Mouse (Mus musculus) hindbrain, embryonic 12.5 days (tissue): ENCODE measurements around the gene Kmt2c. TPM values are rescaled to one million over a fixed set of nuclear protein-coding genes. Genes with fewer than 3 reads are reported as not detected.

Experiments
- ATAC-seq: fragments of 200-750 bp; cut with Nextera tagmentation; 2 replicates; pipeline ENCODE4 v1.8.0; 2017; ENCODE audit warnings: moderate TSS enrichment; ENCODE audit not compliant: low FRiP score
- H3K27ac ChIP-seq: fragments of 300-500 bp; sonication (generic); 2 replicates; pipeline ENCODE4 v1.5.1; 2016; ENCODE audit warnings: mild to moderate bottlenecking
- H3K27me3 ChIP-seq: fragments of 300-500 bp; sonication (generic); 2 replicates; pipeline ENCODE4 v1.6.1; 2016; ENCODE audit warnings: mild to moderate bottlenecking
- H3K36me3 ChIP-seq: fragments of 300-500 bp; sonication (generic); 2 replicates; pipeline ENCODE4 v1.6.1; 2016; ENCODE audit warnings: mild to moderate bottlenecking
- H3K4me1 ChIP-seq: fragments of 300-500 bp; sonication (generic); 2 replicates; pipeline ENCODE4 v1.6.1; 2016
- H3K4me2 ChIP-seq: fragments of 300-500 bp; sonication (generic); replicated peaks from 2 replicates; pipeline ENCODE4 v1.6.1; 2016; ENCODE audit warnings: mild to moderate bottlenecking
- H3K4me3 ChIP-seq: fragments of 300-500 bp; sonication (generic); 2 replicates; pipeline ENCODE4 v1.5.1; 2016; ENCODE audit warnings: mild to moderate bottlenecking
- H3K9ac ChIP-seq: fragments of 300-500 bp; sonication (generic); 2 replicates; pipeline ENCODE4 v1.6.1; 2016; ENCODE audit warnings: mild to moderate bottlenecking, moderate library complexity
- H3K9me3 ChIP-seq: fragments of 300-500 bp; sonication (generic); replicated peaks from 2 replicates; pipeline ENCODE4 v1.6.1; 2016; ENCODE audit warnings: mild to moderate bottlenecking
- WGBS: fragments of 180-500 bp; shearing (Covaris S2); methylation state at CpG from one replicate; pipeline ENCODE4 v1.1.7; 2016; 5-methylcytosine and 5-hydroxymethylcytosine counted together
- polyA plus RNA-seq: library from polyadenylated mRNA; unstranded; fragments of >200 nt; fragmentation: Nextera tagmentation; extraction: Ambion mirVana; gene quantifications from 2 replicates; pipeline ENCODE4 v1.2.1, GENCODE M21; 2016

The Kmt2c gene
- polyA plus RNA-seq, 1 experiment from 2014 or later = 27.9 TPM

DNA sequence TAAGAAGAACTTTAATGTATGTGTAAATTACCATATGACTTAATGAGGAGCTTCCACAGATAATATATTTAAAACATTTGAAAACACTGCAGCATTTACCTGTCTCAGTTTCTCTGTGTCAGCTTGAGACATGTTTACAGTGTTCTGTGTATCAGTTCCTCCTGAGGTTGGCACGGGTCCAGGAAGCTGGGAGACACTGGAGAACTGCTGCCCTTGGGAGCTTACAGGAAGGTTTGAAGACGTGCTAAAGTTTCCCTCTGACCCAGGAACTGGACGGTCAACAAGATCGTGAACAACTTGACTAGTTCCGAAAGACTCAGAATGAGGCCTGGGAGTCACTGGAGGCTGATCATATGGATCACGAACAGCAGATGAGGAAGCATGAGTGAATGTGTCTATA is 184.7 kb downstream of the Kmt2c start:
- 87% methylated on average over 6 of the region's 6 CpGs for WGBS
- H3K4me2 ChIP-seq = no peak overlapping the region
- no peak for ATAC-seq
- no peak overlapping the region for H3K27ac ChIP-seq
- H3K36me3 ChIP-seq = peaks cover 64% of the 10 kb centered on the region
- no peaks in the 10 kb centered on the region for H3K27me3 ChIP-seq
- H3K4me1 ChIP-seq = no peaks in the 10 kb centered on the region
- H3K9ac ChIP-seq = no peak overlapping the region
- H3K9me3 ChIP-seq = no peaks in the 10 kb centered on the region
- no peak overlapping the region for H3K4me3 ChIP-seq

DNA sequence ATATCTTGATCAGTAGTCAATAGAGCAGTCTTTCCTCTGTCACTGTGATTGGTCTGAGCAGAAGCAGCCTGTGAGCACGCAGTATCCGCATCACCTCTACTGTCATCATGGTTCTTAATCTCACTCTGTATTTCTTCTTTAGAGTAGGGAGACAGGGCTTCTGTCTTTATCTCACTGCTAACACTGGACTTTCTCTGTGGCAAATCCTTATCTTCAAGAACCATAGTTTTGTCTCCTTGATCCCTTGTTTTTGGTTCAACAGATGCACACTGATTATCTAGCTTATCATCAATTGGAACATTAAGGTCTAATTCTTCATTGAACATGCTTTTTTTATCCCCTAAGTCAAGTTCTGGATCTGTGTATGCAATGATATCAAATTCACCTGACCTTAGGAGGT is 188.4 kb downstream of the Kmt2c start:
- no peak overlapping the region for H3K27ac ChIP-seq
- H3K9me3 ChIP-seq = no peaks in the 10 kb centered on the region
- ATAC-seq = no peak
- WGBS = 94% methylated on average over 2 of the region's 2 CpGs
- no peak overlapping the region for H3K9ac ChIP-seq
- H3K4me1 ChIP-seq = no peaks in the 10 kb centered on the region
- H3K27me3 ChIP-seq = no peaks in the 10 kb centered on the region
- H3K4me3 ChIP-seq = no peak overlapping the region
- peaks cover 55% of the 10 kb centered on the region for H3K36me3 ChIP-seq
- H3K4me2 ChIP-seq = no peak overlapping the region

DNA sequence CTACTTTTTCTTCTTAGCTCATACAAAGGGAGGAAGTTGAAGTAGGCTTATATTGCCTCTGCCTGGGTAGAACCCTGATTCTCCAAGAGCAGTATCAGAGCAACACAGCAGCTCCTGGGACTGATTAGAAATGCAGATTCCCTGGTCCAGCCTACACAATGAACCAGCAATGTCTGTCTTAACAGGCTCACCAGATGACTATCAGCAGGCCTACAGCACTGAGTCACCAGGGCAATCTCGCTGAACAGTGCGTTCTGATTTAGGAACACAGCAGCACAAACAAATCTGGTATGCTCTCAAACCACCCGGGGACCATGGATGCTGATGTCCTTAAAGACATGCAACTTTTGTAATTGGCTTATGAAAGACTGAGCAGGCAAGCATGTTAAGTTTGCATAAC is 201.8 kb downstream of the Kmt2c start:
- Histone ChIP-seq H3K27me3 (no peaks in the 10 kb centered on the region), H3K9ac (no peak overlapping the region), H3K4me3 (no peak overlapping the region), H3K9me3 (no peaks in the 10 kb centered on the region), H3K27ac (no peak overlapping the region), H3K4me1 (no peaks in the 10 kb centered on the region), H3K36me3 (peaks cover 39% of the 10 kb centered on the region), H3K4me2 (no peak overlapping the region)
- WGBS = 72% methylated on average over 3 of the region's 3 CpGs
- no peak for ATAC-seq

DNA sequence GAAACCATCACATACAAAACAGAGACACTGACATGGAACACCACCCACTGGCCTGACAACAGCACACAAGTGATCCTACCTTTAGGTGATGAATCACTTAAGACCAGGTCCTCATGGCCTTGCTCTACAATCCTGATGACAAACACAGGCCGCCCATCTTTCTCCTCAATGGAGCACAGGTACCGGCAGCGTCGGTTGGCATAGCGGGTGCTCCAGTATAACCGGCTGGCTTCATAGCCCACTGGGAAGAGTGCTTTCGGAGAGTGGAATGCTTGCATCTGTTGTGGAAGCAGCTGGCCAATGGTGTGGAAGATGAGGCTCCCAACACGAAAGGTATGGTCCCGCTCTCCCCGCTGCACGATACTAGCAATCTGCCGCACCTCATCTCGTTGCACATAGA is 214.6 kb downstream of the Kmt2c start:
- Histone ChIP-seq H3K4me2 (no peak overlapping the region), H3K9ac (no peak overlapping the region), H3K4me1 (no peaks in the 10 kb centered on the region), H3K9me3 (no peaks in the 10 kb centered on the region), H3K27me3 (no peaks in the 10 kb centered on the region), H3K4me3 (no peak overlapping the region), H3K36me3 (peaks cover 69% of the 10 kb centered on the region), H3K27ac (no peak overlapping the region)
- 94% methylated on average over 13 of the region's 13 CpGs for WGBS
- ATAC-seq = no peak

DNA sequence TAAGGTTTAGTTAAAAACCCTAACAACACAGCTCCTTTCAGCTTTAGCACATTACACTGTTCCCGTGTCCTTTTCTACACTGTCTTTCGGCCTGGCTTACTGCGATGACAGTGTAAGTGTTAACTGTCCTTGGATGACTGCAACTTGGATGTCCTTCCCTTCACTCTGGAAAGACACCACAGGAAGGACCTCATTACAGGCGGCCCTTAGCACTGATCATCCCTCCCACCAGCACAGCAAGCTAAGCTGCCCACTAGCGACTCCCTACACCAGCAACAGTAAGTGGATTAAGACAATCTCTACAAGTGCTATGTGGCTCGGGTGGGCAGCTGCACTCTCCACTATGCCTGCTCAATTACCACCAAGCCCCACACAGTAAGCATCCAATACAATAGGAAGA is 222.2 kb downstream of the Kmt2c start:
- WGBS = 88% methylated on average over 6 of the region's 6 CpGs
- no peaks in the 10 kb centered on the region for H3K4me1 ChIP-seq
- H3K27ac ChIP-seq = no peak overlapping the region
- peaks cover 68% of the 10 kb centered on the region for H3K36me3 ChIP-seq
- H3K9me3 ChIP-seq = no peaks in the 10 kb centered on the region
- H3K9ac ChIP-seq = no peak overlapping the region
- no peak overlapping the region for H3K4me3 ChIP-seq
- no peak for ATAC-seq
- no peaks in the 10 kb centered on the region for H3K27me3 ChIP-seq
- H3K4me2 ChIP-seq = no peak overlapping the region

DNA sequence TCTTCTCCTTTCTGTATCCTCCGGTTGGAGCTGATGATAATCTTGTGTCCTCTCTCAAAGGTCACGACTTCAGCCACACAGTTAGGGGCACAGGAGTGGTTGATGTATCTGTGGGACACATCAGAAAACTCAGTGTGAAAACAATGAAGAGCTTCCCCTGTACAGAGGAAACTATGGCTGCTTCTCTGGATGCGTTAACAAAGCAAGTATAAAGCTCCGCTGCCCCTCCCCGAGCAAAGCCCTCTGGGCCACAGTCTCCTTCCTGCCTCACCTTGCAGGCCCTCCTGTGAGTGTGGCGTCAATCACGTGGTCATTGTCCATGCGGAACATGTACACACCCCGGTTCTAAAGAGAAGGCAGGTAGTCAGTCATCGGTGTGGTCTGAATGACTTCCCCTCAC is 223.0 kb downstream of the Kmt2c start:
- ATAC-seq = no peak
- H3K9ac ChIP-seq = no peak overlapping the region

DNA sequence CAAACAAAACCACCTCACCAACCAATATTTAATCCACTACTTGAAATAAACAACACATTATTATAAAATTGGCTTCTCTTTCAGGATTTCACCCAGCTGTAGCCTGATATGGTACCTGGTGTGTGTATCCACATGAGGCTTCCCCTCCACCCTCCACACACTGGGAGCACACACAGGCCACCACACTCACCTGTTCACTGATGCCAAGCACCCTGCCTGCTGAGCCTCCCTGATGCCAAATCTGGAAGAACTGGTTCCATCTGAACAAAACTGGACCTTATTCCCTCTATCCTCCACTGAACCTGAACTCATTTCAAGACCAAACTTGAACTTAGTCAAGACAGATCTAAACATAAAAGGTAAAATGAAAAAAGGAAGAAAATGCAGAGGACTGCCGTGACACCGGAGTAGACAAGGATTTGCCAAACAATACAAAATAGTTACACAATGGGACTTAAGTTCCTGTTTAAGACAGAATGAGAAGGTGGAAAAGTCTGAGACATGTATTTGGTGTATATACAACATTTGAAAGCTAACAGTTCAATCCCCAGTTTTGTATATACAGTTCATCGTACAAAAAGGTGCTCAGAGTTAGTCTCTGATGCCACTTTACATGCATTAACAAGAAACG is 230.2 kb downstream of the Kmt2c start:
- Histone ChIP-seq H3K4me2 (no peak overlapping the region), H3K9me3 (no peaks in the 10 kb centered on the region), H3K27me3 (no peaks in the 10 kb centered on the region), H3K9ac (no peak overlapping the region), H3K36me3 (peaks cover 69% of the 10 kb centered on the region), H3K4me1 (no peaks in the 10 kb centered on the region), H3K4me3 (no peak overlapping the region), H3K27ac (no peak overlapping the region)
- 95% methylated on average over 4 of the region's 4 CpGs for WGBS
- no peak for ATAC-seq

More for the DNA sequence above, 223.0 kb downstream of the Kmt2c start:
- H3K27me3 ChIP-seq = no peaks in the 10 kb centered on the region
- no peak overlapping the region for H3K4me2 ChIP-seq
- H3K9me3 ChIP-seq = no peaks in the 10 kb centered on the region
- no peak overlapping the region for H3K4me3 ChIP-seq
- no peak overlapping the region for H3K27ac ChIP-seq
- no peaks in the 10 kb centered on the region for H3K4me1 ChIP-seq
- 90% methylated on average over 10 of the region's 10 CpGs for whole genome bisulfite sequencing
- peaks cover 66% of the 10 kb centered on the region for H3K36me3 ChIP-seq

DNA sequence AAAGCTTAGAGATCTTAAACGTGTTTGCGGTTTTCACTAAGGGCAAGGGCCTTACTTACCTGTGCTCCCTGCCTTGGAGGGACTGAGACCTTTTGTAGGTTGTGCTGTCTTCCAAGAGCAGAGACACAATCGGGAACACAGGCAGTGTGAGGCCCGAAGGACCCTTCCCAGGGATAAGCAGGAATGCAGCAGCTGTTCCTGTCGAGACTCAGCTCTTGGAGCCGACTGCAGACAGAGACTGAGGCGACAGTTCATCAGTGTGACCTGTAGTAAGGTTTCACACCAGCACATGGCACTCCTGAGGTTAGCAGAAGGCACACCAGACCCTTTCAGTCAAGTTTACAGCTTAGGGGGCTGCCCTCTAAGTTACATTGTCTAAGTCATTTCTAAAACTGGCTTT is 236.3 kb downstream of the Kmt2c start:
- Histone ChIP-seq H3K4me2 (no peak overlapping the region), H3K4me3 (no peak overlapping the region), H3K27me3 (no peaks in the 10 kb centered on the region), H3K36me3 (peaks cover 74% of the 10 kb centered on the region), H3K9ac (no peak overlapping the region), H3K9me3 (no peaks in the 10 kb centered on the region), H3K4me1 (no peaks in the 10 kb centered on the region), H3K27ac (no peak overlapping the region)
- 85% methylated on average over 7 of the region's 7 CpGs for WGBS
- no peak for ATAC-seq

DNA sequence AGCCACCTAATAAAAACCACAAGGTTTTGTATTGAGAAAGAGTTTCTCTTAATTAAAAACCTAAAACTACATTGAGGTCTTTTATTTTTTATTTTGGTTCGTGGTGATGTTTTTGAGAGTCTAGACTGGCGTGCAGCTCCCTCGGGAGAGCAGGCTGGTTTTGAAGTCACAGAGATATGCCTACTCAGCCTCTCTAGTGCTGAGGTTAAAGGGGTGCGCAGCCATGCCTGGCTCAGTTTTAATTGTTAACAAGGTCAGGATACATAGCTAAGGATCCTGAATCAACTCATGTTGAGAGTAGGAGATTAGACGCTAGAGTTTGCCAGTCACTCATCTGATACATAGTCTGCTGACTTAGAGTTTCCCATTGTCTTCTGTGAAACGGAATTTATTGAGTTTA is 237.1 kb downstream of the Kmt2c start:
- H3K4me3 ChIP-seq = no peak overlapping the region
- H3K4me2 ChIP-seq = no peak overlapping the region
- no peaks in the 10 kb centered on the region for H3K4me1 ChIP-seq
- WGBS = 88% methylated on average over 6 of the region's 6 CpGs
- peaks cover 76% of the 10 kb centered on the region for H3K36me3 ChIP-seq
- ATAC-seq = no peak
- no peak overlapping the region for H3K9ac ChIP-seq
- no peaks in the 10 kb centered on the region for H3K27me3 ChIP-seq
- H3K9me3 ChIP-seq = no peaks in the 10 kb centered on the region
- no peak overlapping the region for H3K27ac ChIP-seq

DNA sequence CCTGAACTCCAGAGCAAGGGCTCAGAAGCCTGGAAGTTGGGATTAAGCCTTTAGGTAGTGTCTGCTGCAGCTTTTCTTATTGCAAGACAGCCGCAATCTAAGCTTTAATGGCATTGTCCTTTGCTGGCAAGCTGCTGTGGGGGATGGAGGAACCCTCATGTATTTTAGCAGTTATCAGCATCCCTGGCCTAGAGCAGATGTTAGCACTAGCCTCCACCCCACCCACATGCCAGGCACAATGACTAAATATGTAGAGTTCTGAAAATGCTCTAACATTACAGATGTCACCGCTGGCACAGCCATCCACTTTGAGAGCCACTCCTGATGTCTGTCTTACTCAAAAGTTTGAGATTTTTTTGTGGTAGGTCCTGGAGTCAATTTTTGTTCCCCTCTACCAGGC is 241.9 kb downstream of the Kmt2c start:
- Histone ChIP-seq H3K4me2 (no peak overlapping the region), H3K27ac (no peak overlapping the region), H3K9me3 (no peaks in the 10 kb centered on the region), H3K9ac (no peak overlapping the region), H3K27me3 (no peaks in the 10 kb centered on the region), H3K36me3 (peaks cover 73% of the 10 kb centered on the region), H3K4me1 (no peaks in the 10 kb centered on the region), H3K4me3 (no peak overlapping the region)
- ATAC-seq = no peak
- WGBS = 94% methylated on average over 2 of the region's 2 CpGs

DNA sequence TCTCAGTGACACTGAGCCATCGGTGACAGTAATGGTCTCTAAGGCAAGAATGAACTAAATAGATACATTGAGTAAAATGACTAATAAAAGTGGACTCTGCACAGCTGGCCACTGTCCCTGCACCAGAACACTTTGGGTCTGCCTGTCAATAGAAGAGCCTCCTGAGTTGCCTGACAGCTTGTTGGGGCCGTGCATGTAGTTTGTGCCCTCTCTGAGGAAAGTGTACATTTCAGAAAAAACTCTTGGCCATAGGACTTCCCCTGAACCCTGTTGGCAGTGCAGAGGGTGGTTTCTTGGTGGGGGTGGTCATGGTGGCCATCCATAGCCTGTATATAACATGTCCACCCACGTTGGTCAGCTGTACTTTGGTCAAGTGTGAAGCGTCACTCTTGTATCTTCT is 244.1 kb downstream of the Kmt2c start:
- no peaks in the 10 kb centered on the region for H3K4me1 ChIP-seq
- no peak overlapping the region for H3K4me2 ChIP-seq
- H3K4me3 ChIP-seq = no peak overlapping the region
- no peak overlapping the region for H3K27ac ChIP-seq
- 94% methylated on average over 4 of the region's 4 CpGs for WGBS
- ATAC-seq = no peak
- H3K36me3 ChIP-seq = peaks cover 85% of the 10 kb centered on the region
- H3K9ac ChIP-seq = no peak overlapping the region
- no peaks in the 10 kb centered on the region for H3K9me3 ChIP-seq
- H3K27me3 ChIP-seq = no peaks in the 10 kb centered on the region

DNA sequence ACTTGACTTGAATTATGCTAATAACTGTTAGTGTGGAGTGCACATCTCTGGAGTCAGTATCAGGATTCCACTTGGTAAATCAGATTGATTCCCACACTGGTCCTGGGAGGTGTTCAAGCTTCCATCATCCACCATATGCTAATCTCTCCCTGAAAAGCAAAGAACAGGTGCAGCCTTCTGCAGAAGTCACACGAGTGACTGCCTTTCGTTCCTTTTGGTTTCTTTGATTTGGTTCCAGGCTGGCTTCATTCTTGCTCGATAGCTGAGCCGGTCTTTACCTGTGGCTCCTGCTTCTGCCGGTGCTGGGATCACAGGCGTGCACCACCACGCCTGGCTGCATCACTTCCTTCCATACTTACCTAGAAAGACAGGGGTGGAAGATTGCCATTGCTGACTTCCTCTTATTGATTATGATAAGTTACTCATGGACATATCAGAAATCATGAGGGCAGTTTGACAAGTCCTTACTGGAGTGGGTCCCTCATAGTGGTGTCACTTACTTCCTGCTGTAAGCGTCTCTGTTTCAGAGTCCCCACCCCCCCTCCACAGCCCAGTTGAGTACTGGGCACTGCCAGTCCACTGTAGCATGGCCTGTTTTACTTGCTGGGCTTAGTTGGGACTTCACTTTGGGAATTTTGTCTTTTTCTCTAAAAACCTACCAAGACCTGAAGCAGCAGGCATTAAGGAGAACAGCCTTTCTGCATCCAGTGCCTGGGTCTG is 245.6 kb downstream of the Kmt2c start:
- H3K9ac ChIP-seq = no peak overlapping the region
- no peaks in the 10 kb centered on the region for H3K9me3 ChIP-seq
- H3K4me2 ChIP-seq = no peak overlapping the region
- H3K4me3 ChIP-seq = no peak overlapping the region
- no peaks in the 10 kb centered on the region for H3K27me3 ChIP-seq
- 95% methylated on average over 8 of the region's 8 CpGs for WGBS
- H3K27ac ChIP-seq = no peak overlapping the region
- ATAC-seq = no peak
- peaks cover 78% of the 10 kb centered on the region for H3K36me3 ChIP-seq
- no peaks in the 10 kb centered on the region for H3K4me1 ChIP-seq

DNA sequence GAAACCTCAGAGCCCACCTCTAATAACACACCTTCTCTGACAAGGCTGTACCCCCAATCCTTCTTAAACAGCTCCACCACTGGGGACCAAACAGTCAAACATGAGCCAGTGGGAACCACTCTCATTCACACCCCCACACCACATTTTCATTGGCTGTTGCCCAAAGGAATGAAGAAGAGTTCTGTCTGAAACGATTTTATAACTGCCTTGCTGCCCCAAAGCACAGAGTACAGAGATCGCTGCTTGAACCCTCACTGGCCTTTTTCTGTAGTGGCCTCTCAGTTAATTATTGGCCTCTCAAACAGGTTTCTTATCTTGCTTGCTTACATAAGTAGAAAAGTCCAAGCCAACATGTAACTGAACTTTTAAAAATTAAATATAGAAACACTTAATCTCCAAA is 246.2 kb downstream of the Kmt2c start:
- ATAC-seq = no peak
- WGBS = 95% methylated on average over 2 of the region's 2 CpGs
- H3K36me3 ChIP-seq = peaks cover 72% of the 10 kb centered on the region

More for the DNA sequence above, 246.2 kb downstream of the Kmt2c start:
- Histone ChIP-seq H3K27ac (no peak overlapping the region), H3K4me2 (no peak overlapping the region), H3K9me3 (no peaks in the 10 kb centered on the region), H3K4me1 (no peaks in the 10 kb centered on the region), H3K9ac (no peak overlapping the region), H3K27me3 (no peaks in the 10 kb centered on the region), H3K4me3 (no peak overlapping the region)
